Mouse (Mus musculus) cerebellum, adult 11-12 months (tissue): ENCODE data around the gene Alox15.

ENCODE experiments used
- DNase-seq: peaks from one replicate; pipeline ENCODE4 v3.0.0; 2022

The Alox15 gene

GRCm38 (mm10) chr11:70306159-70306558, 45.7 kb downstream of the Alox15 start:
- DNase-seq, result no peak

GRCm38 (mm10) chr11:70302293-70302692, 49.5 kb downstream of the Alox15 start:
- DNase-seq, result no peak

GRCm38 (mm10) chr11:70297836-70298454, 53.9 kb downstream of the Alox15 start:
- no peak for DNase-seq

GRCm38 (mm10) chr11:70297405-70297804, 54.4 kb downstream of the Alox15 start:
- DNase-seq, result no peak
